Mouse (Mus musculus) limb, embryonic 11.5 days (tissue): ENCODE measurements at regions not wholly inside any gene's neighbourhood (a gene's known extent, or its start where the extent isn't known, plus 50 kb on each side); places are given as distances from the start of the nearest gene placed in this dataset.

Experiments
- ATAC-seq: fragments of 200-750 bp; cut with Nextera tagmentation; 2 replicates; pipeline ENCODE4 v1.8.0; 2017; ENCODE audit warnings: low read depth; ENCODE audit not compliant: insufficient number of reproducible peaks, low FRiP score, low TSS enrichment
- DNase-seq: peaks from one replicate; pipeline ENCODE4 v3.0.0-alpha.2; 2015; ENCODE audit warnings: low spot score
- H3K27ac ChIP-seq: fragments of 300-500 bp; sonication (generic); replicated peaks from 2 replicates; pipeline ENCODE4 v1.5.1; 2014; ENCODE audit warnings: low read depth, mild to moderate bottlenecking, low read length
- H3K27me3 ChIP-seq: fragments of 300-500 bp; sonication (generic); 2 replicates; pipeline ENCODE4 v1.6.1; 2014; ENCODE audit warnings: mild to moderate bottlenecking, low read length, mixed read lengths; ENCODE audit not compliant: control insufficient read depth, insufficient read depth
- H3K36me3 ChIP-seq: fragments of 300-500 bp; sonication (generic); 2 replicates; pipeline ENCODE4 v1.6.1; 2014; ENCODE audit warnings: mild to moderate bottlenecking, low read length, moderate library complexity, mixed read lengths; ENCODE audit not compliant: control insufficient read depth, insufficient read depth
- H3K4me1 ChIP-seq: fragments of 300-500 bp; sonication (generic); 2 replicates; pipeline ENCODE4 v1.6.1; 2014; ENCODE audit warnings: low read length, mixed read lengths; ENCODE audit not compliant: control insufficient read depth, insufficient read depth
- H3K4me2 ChIP-seq: fragments of 300-500 bp; sonication (generic); 2 replicates; pipeline ENCODE4 v1.6.1; 2014; ENCODE audit warnings: low read depth, mild to moderate bottlenecking, moderate library complexity; ENCODE audit not compliant: severe bottlenecking
- H3K4me3 ChIP-seq: fragments of 300-500 bp; sonication (generic); 2 replicates; pipeline ENCODE4 v1.5.1; 2014; ENCODE audit warnings: low read depth, low read length
- H3K9ac ChIP-seq: fragments of 300-500 bp; sonication (generic); 2 replicates; pipeline ENCODE4 v1.6.1; 2014; ENCODE audit warnings: mild to moderate bottlenecking, low read length
- H3K9me3 ChIP-seq: fragments of 300-500 bp; sonication (generic); 2 replicates; pipeline ENCODE4 v1.6.1; 2016; ENCODE audit warnings: low read length; ENCODE audit not compliant: control insufficient read depth
- WGBS: fragments of 180-500 bp; shearing (Covaris S2); extraction: QIAGEN DNeasy Blood & Tissue Kit; methylation state at CpG from one replicate; pipeline ENCODE4 v1.1.7; 2014; 5-methylcytosine and 5-hydroxymethylcytosine counted together

- no peak for ATAC-seq
- 32% methylated on average over 1 of the region's 1 CpGs for WGBS
Measured at GRCm38 (mm10) chr2:72829139-72829538, 151.1 kb downstream of the Sp3 start.

GRCm38 (mm10) chr2:72832770-72833169, 147.5 kb downstream of the Sp3 start:
- H3K9me3 ChIP-seq = no peaks in the 10 kb centered on the region
- H3K27me3 ChIP-seq = no peaks in the 10 kb centered on the region
- 83% methylated on average over 10 of the region's 10 CpGs for WGBS
- H3K4me3 ChIP-seq = no peak overlapping the region
- no peak overlapping the region for H3K9ac ChIP-seq
- no peaks in the 10 kb centered on the region for H3K36me3 ChIP-seq
- ATAC-seq = no peak
- no peaks in the 10 kb centered on the region for H3K4me1 ChIP-seq
- H3K4me2 ChIP-seq = no peak overlapping the region
- DNase-seq = no peak
- H3K27ac ChIP-seq = no peak overlapping the region

More at GRCm38 (mm10) chr2:72829139-72829538, 151.1 kb downstream of the Sp3 start:
- Histone ChIP-seq H3K4me3 (no peak overlapping the region), H3K4me2 (no peak overlapping the region), H3K27ac (no peak overlapping the region), H3K4me1 (no peaks in the 10 kb centered on the region), H3K9me3 (no peaks in the 10 kb centered on the region), H3K27me3 (no peaks in the 10 kb centered on the region), H3K36me3 (no peaks in the 10 kb centered on the region), H3K9ac (no peak overlapping the region)
- no peak for DNase-seq

GRCm38 (mm10) chr2:72838085-72838727, 142.0 kb downstream of the Sp3 start:
- Histone ChIP-seq H3K27ac (no peak overlapping the region), H3K4me2 (no peak overlapping the region), H3K36me3 (no peaks in the 10 kb centered on the region), H3K4me1 (no peaks in the 10 kb centered on the region), H3K27me3 (no peaks in the 10 kb centered on the region), H3K4me3 (no peak overlapping the region), H3K9me3 (no peaks in the 10 kb centered on the region), H3K9ac (no peak overlapping the region)
- 71% methylated on average over 6 of the region's 6 CpGs for WGBS
- ATAC-seq (no peak), DNase-seq (no peak)

GRCm38 (mm10) chr2:72839673-72840072, 140.6 kb downstream of the Sp3 start:
- Histone ChIP-seq H3K27me3 (no peaks in the 10 kb centered on the region), H3K4me3 (no peak overlapping the region), H3K4me2 (no peak overlapping the region), H3K27ac (no peak overlapping the region), H3K9me3 (no peaks in the 10 kb centered on the region), H3K9ac (no peak overlapping the region), H3K36me3 (no peaks in the 10 kb centered on the region), H3K4me1 (no peaks in the 10 kb centered on the region)
- no peak for ATAC-seq
- 80% methylated on average over 5 of the region's 5 CpGs for WGBS
- no peak for DNase-seq

- no peak for DNase-seq
- H3K36me3 ChIP-seq = no peaks in the 10 kb centered on the region
- no peaks in the 10 kb centered on the region for H3K4me1 ChIP-seq
- no peak overlapping the region for H3K9ac ChIP-seq
- no peaks in the 10 kb centered on the region for H3K27me3 ChIP-seq
- H3K27ac ChIP-seq = no peak overlapping the region
- 94% methylated on average over 5 of the region's 5 CpGs for WGBS
- no peak for ATAC-seq
- H3K9me3 ChIP-seq = no peaks in the 10 kb centered on the region
- H3K4me3 ChIP-seq = no peak overlapping the region
- no peak overlapping the region for H3K4me2 ChIP-seq
Measured at GRCm38 (mm10) chr2:72841367-72841766, 138.9 kb downstream of the Sp3 start.

GRCm38 (mm10) chr2:72843610-72844009, 136.6 kb downstream of the Sp3 start:
- Histone ChIP-seq H3K27me3 (no peaks in the 10 kb centered on the region), H3K4me2 (no peak overlapping the region), H3K9ac (no peak overlapping the region), H3K4me1 (no peaks in the 10 kb centered on the region), H3K36me3 (no peaks in the 10 kb centered on the region), H3K4me3 (no peak overlapping the region), H3K27ac (no peak overlapping the region), H3K9me3 (no peaks in the 10 kb centered on the region)
- WGBS = 91% methylated on average over 2 of the region's 2 CpGs
- ATAC-seq (no peak), DNase-seq (no peak)

- Histone ChIP-seq H3K36me3 (no peaks in the 10 kb centered on the region), H3K4me2 (no peak overlapping the region), H3K9me3 (no peaks in the 10 kb centered on the region), H3K27ac (no peak overlapping the region), H3K4me1 (no peaks in the 10 kb centered on the region), H3K4me3 (no peak overlapping the region), H3K27me3 (no peaks in the 10 kb centered on the region), H3K9ac (no peak overlapping the region)
- ATAC-seq = no peak
- WGBS = 59% methylated on average over 12 of the region's 12 CpGs
- DNase-seq = no peak
Measured at GRCm38 (mm10) chr2:72849441-72850192, 130.6 kb downstream of the Sp3 start.

- 81% methylated on average over 4 of the region's 4 CpGs for WGBS
- DNase-seq = no peak
Measured at GRCm38 (mm10) chr2:72852509-72852908, 127.7 kb downstream of the Sp3 start.

More at GRCm38 (mm10) chr2:72852509-72852908, 127.7 kb downstream of the Sp3 start:
- Histone ChIP-seq H3K36me3 (no peaks in the 10 kb centered on the region), H3K4me2 (no peak overlapping the region), H3K4me1 (no peaks in the 10 kb centered on the region), H3K27me3 (no peaks in the 10 kb centered on the region), H3K27ac (no peak overlapping the region), H3K4me3 (no peak overlapping the region), H3K9me3 (no peaks in the 10 kb centered on the region), H3K9ac (no peak overlapping the region)
- no peak for ATAC-seq
